Mouse (Mus musculus): Measurements from ENCODE around the gene Fam83e. TPM values are rescaled to one million over a fixed set of nuclear protein-coding genes. Genes with fewer than 3 reads are reported as not detected.

Gene Fam83e
- polyA plus RNA-seq, 1 experiment from 2014 or later = 1.7 TPM

- peaks cover 27% of the 10 kb centered on the region for H3K4me1 ChIP-seq (ENCODE audit: insufficient read depth, low read depth, low read length)
- DNase-seq (ENCODE audit: low spot score) (peak; percentile 81), ATAC-seq (peak; percentile 6)
- 88% methylated on average over 21 of the region's 21 CpGs for WGBS
- no peaks in the 10 kb centered on the region for H3K9me3 ChIP-seq (ENCODE audit: low read length)
- H3K27me3 ChIP-seq (replicated peaks; ENCODE audit: insufficient read depth, low read length) = no peaks in the 10 kb centered on the region
- H3K4me3 ChIP-seq (ENCODE audit: low read depth, low read length) = no peak overlapping the region
- no peak overlapping the region for H3K27ac ChIP-seq (ENCODE audit: low read length)
- H3K36me3 ChIP-seq (ENCODE audit: insufficient read depth, low read length) = peaks cover 17% of the 10 kb centered on the region
- no peak overlapping the region for H3K4me2 ChIP-seq (replicated peaks; ENCODE audit: low read depth, low read length)
- H3K9ac ChIP-seq (replicated peaks; ENCODE audit: low read depth) = no peak overlapping the region
- no peak for TF ChIP-seq CTCF (IDR thresholded peaks at IDR 0.05)
Observed at GRCm38 (mm10) chr7:45712022-45712757, 8.8 kb upstream of the Fam83e start.

- no peak for TF ChIP-seq CTCF (IDR thresholded peaks at IDR 0.05)
- TF ChIP-seq EP300 (IDR thresholded peaks at IDR 0.05) = no peak
- Histone ChIP-seq H3K27ac (ENCODE audit: low read length) (0 out of 2 replicates have a peak overlapping the region, but pooled peaks have one; percentile 11), H3K36me3 (ENCODE audit: insufficient read depth, low read length) (peaks cover 17% of the 10 kb centered on the region), H3K9ac (replicated peaks; ENCODE audit: low read depth) (no peak overlapping the region), H3K27me3 (replicated peaks; ENCODE audit: insufficient read depth, low read length) (no peaks in the 10 kb centered on the region), H3K4me3 (ENCODE audit: low read depth, low read length) (no peak overlapping the region), H3K4me2 (replicated peaks; ENCODE audit: low read depth, low read length) (no peak overlapping the region), H3K4me1 (ENCODE audit: insufficient read depth, low read depth, low read length) (peaks cover 19% of the 10 kb centered on the region), H3K9me3 (ENCODE audit: low read length) (no peaks in the 10 kb centered on the region)
- ATAC-seq (no peak), DNase-seq (ENCODE audit: low spot score) (no peak)
- WGBS = 90% methylated on average over 16 of the region's 16 CpGs
Observed at GRCm38 (mm10) chr7:45713396-45713795, 7.6 kb upstream of the Fam83e start.

DNA sequence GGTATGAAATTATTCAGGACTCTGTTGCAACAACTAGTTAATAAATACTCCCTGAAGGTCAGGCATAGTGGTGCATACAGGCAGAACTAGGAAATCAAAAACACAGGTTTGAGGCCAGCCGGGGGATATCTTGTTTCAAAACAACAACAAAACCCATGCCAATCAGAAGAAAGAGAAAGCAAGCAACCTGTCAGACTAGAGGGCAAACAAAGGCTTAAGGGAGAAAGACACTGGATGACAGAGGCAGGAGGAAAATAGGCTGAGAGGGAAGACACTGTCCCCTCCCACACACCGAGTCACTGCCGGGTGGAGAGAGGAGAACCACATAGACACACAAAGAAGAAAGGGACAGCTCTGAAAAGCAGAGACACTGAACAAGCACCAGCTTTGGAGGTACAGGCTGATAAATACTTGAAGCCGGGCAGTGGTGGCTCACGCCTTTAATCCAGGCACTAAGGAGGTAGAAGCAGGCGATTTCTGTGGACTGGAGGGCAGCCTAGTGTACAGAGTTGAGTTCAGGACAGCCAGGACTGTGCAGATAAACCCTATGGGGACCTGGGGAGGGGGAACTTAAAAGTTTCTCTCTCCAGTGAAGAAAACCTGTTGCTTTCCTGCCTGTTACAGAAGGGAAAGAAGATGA lies 7.0 kb upstream of the Fam83e start:
- no peak for DNase-seq (ENCODE audit: low spot score)
- Histone ChIP-seq H3K36me3 (ENCODE audit: insufficient read depth, low read length) (peaks cover 17% of the 10 kb centered on the region), H3K27me3 (replicated peaks; ENCODE audit: insufficient read depth, low read length) (no peaks in the 10 kb centered on the region), H3K4me3 (ENCODE audit: low read depth, low read length) (no peak overlapping the region), H3K9me3 (ENCODE audit: low read length) (no peaks in the 10 kb centered on the region), H3K9ac (replicated peaks; ENCODE audit: low read depth) (0 out of 2 replicates have a peak overlapping the region, but pooled peaks have one; percentile 75), H3K4me2 (replicated peaks; ENCODE audit: low read depth, low read length) (peak overlapping the region; percentile 90), H3K27ac (ENCODE audit: low read length) (peak overlapping the region; percentile 83; the same call in 1 of the 2 replicates), H3K4me1 (ENCODE audit: insufficient read depth, low read depth, low read length) (peaks cover 15% of the 10 kb centered on the region)
- 80% methylated on average over 6 of the region's 6 CpGs for WGBS
- TF ChIP-seq CTCF (IDR thresholded peaks at IDR 0.05) = no peak
- TF ChIP-seq EP300 (IDR thresholded peaks at IDR 0.05) = no peak
- ATAC-seq = no peak

- H3K27me3 ChIP-seq (replicated peaks; ENCODE audit: insufficient read depth, low read length) = no peaks in the 10 kb centered on the region
- DNase-seq (ENCODE audit: low spot score) (peak; percentile 86), ATAC-seq (peak; percentile 51)
- peaks cover 18% of the 10 kb centered on the region for H3K4me1 ChIP-seq (ENCODE audit: insufficient read depth, low read depth, low read length)
- 8% methylated on average over 14 of the region's 14 CpGs for WGBS
- H3K9me3 ChIP-seq (ENCODE audit: low read length) = no peaks in the 10 kb centered on the region
- peaks cover 18% of the 10 kb centered on the region for H3K36me3 ChIP-seq (ENCODE audit: insufficient read depth, low read length)
- peak overlapping the region; percentile 90 for H3K4me2 ChIP-seq (replicated peaks; ENCODE audit: low read depth, low read length)
- peak overlapping the region; percentile 58 for H3K4me3 ChIP-seq (ENCODE audit: low read depth, low read length)
- peak overlapping the region; percentile 83 for H3K27ac ChIP-seq (ENCODE audit: low read length)
- peak overlapping the region; percentile 75 for H3K9ac ChIP-seq (replicated peaks; ENCODE audit: low read depth)
- TF ChIP-seq CTCF (IDR thresholded peaks at IDR 0.05) (no peak), EP300 (IDR thresholded peaks at IDR 0.05) (peak; percentile 39; the same call in 1 of the 2 replicates)
Observed at GRCm38 (mm10) chr7:45714630-45715089, 6.4 kb upstream of the Fam83e start.

DNA sequence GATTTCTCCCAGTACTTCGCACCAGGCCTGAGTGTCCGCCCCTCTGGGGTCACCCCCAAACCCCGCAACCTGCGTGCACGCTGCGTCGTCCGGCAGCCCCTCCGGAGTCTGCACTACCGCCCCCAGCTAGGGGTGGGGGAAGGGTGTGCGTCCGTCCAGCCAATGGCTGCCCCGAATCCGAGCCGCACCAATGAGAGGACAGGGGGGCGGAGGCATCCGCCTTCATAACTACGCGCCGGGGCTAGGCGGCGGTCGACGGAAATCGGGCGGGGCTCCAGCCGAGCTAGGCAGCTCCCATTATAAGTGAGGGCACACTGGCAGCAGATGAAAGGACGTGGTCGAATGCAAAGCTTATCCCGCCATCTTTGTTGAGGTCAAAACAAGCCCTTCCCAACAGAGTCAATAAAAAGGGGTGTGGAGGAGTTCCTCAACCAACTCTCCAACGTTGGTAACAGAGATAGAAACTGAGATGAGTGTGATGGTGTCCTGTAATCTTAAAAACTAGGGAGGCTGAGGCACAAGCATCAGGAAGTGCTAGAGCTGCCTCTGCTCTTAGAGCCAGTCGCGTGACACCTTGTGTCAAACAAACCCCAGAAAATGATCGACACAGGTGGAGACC lies 5.8 kb upstream of the Fam83e start, which contains the start of gene Rpl18:
Gene Rpl18, plus strand, starts transcription at position 368 of the 619 bp plus-strand sequence.
- Histone ChIP-seq H3K4me1 (ENCODE audit: insufficient read depth, low read depth, low read length) (peaks cover 18% of the 10 kb centered on the region), H3K36me3 (ENCODE audit: insufficient read depth, low read length) (peaks cover 21% of the 10 kb centered on the region), H3K4me3 (ENCODE audit: low read depth, low read length) (peak within 1 kb of the TSS; percentile 58), H3K9me3 (ENCODE audit: low read length) (no peaks in the 10 kb centered on the region), H3K9ac (replicated peaks; ENCODE audit: low read depth) (peak within 1 kb of the TSS; percentile 75), H3K27ac (ENCODE audit: low read length) (peak within 1 kb of the TSS; percentile 83), H3K4me2 (replicated peaks; ENCODE audit: low read depth, low read length) (peak within 1 kb of the TSS; percentile 90), H3K27me3 (replicated peaks; ENCODE audit: insufficient read depth, low read length) (no peaks in the 10 kb centered on the region)
- no peak for TF ChIP-seq CTCF (IDR thresholded peaks at IDR 0.05)
- no peak for TF ChIP-seq EP300 (IDR thresholded peaks at IDR 0.05)
- ATAC-seq = peak; percentile 91
- WGBS = 6% methylated on average over 33 of the region's 34 CpGs
- DNase-seq (ENCODE audit: low spot score) = peak; percentile 99

All from lung, postnatal 0 days (tissue).